Mouse (Mus musculus): ENCODE results near the gene Dock8. TPM values are rescaled to one million over a fixed set of nuclear protein-coding genes. Genes with fewer than 3 reads are reported as not detected.

Gene Dock8
- polyA plus RNA-seq, 1 experiment from 2014 or later, result 1.1 TPM

- H3K4me3 ChIP-seq, result no peak overlapping the region
- no peak overlapping the region for H3K27ac ChIP-seq (replicated peaks)
- 46% methylated on average over 17 of the region's 17 CpGs for WGBS
- ATAC-seq (replicated peaks), result no peak
- H3K36me3 ChIP-seq, result no peaks in the 10 kb centered on the region
- H3K9ac ChIP-seq (replicated peaks), result no peak overlapping the region
- H3K4me2 ChIP-seq (replicated peaks), result no peak overlapping the region
- no peaks in the 10 kb centered on the region for H3K9me3 ChIP-seq
- no peaks in the 10 kb centered on the region for H3K27me3 ChIP-seq
- peaks cover 7% of the 10 kb centered on the region; the same call in 1 of the 2 replicates for H3K4me1 ChIP-seq
Observed at GRCm38 (mm10) chr19:25144110-25145028, 145.0 kb downstream of the Dock8 start.

- Histone ChIP-seq H3K4me2 (replicated peaks) (no peak overlapping the region), H3K36me3 (no peaks in the 10 kb centered on the region), H3K9me3 (no peaks in the 10 kb centered on the region), H3K27ac (replicated peaks) (no peak overlapping the region), H3K9ac (replicated peaks) (no peak overlapping the region), H3K4me1 (peaks cover 7% of the 10 kb centered on the region; the same call in 1 of the 2 replicates), H3K27me3 (no peaks in the 10 kb centered on the region), H3K4me3 (no peak overlapping the region)
- ATAC-seq (replicated peaks), result no peak
- 66% methylated on average over 5 of the region's 5 CpGs for WGBS
Observed at GRCm38 (mm10) chr19:25145116-25145515, 145.8 kb downstream of the Dock8 start.

GRCm38 (mm10) chr19:25146122-25146521 is 146.8 kb downstream of the Dock8 start:
- no peak overlapping the region for H3K4me3 ChIP-seq
- peaks cover 7% of the 10 kb centered on the region; the same call in 1 of the 2 replicates for H3K4me1 ChIP-seq
- no peak overlapping the region for H3K27ac ChIP-seq (replicated peaks)
- no peaks in the 10 kb centered on the region for H3K27me3 ChIP-seq
- no peak for ATAC-seq (replicated peaks)
- H3K9ac ChIP-seq (replicated peaks), result no peak overlapping the region
- no peaks in the 10 kb centered on the region for H3K36me3 ChIP-seq
- WGBS, result 77% methylated on average over 4 of the region's 4 CpGs
- H3K9me3 ChIP-seq, result no peaks in the 10 kb centered on the region
- H3K4me2 ChIP-seq (replicated peaks), result no peak overlapping the region

GRCm38 (mm10) chr19:25149788-25150187 is 150.5 kb downstream of the Dock8 start:
- Histone ChIP-seq H3K9me3 (no peaks in the 10 kb centered on the region), H3K36me3 (no peaks in the 10 kb centered on the region), H3K4me2 (replicated peaks) (no peak overlapping the region), H3K27me3 (no peaks in the 10 kb centered on the region), H3K4me1 (0 out of 2 replicates have a peak, but pooled peaks cover 4% of the 10 kb centered on the region), H3K4me3 (no peak overlapping the region), H3K9ac (replicated peaks) (no peak overlapping the region), H3K27ac (replicated peaks) (no peak overlapping the region)
- 76% methylated on average over 8 of the region's 8 CpGs for WGBS
- no peak for ATAC-seq (replicated peaks)

GRCm38 (mm10) chr19:25154506-25155178 is 155.3 kb downstream of the Dock8 start:
- no peaks in the 10 kb centered on the region for H3K36me3 ChIP-seq
- no peaks in the 10 kb centered on the region for H3K27me3 ChIP-seq
- no peak overlapping the region for H3K9ac ChIP-seq (replicated peaks)
- H3K27ac ChIP-seq (replicated peaks), result no peak overlapping the region
- ATAC-seq (replicated peaks), result no peak
- 50% methylated on average over 7 of the region's 7 CpGs for WGBS
- H3K4me2 ChIP-seq (replicated peaks), result no peak overlapping the region
- H3K4me3 ChIP-seq, result no peak overlapping the region
- no peaks in the 10 kb centered on the region for H3K9me3 ChIP-seq
- no peaks in the 10 kb centered on the region for H3K4me1 ChIP-seq

- no peaks in the 10 kb centered on the region for H3K36me3 ChIP-seq
- H3K4me2 ChIP-seq (replicated peaks), result no peak overlapping the region
- WGBS, result 87% methylated on average over 7 of the region's 7 CpGs
- H3K4me1 ChIP-seq, result no peaks in the 10 kb centered on the region
- ATAC-seq (replicated peaks), result no peak
- H3K27me3 ChIP-seq, result no peaks in the 10 kb centered on the region
- no peaks in the 10 kb centered on the region for H3K9me3 ChIP-seq
- H3K9ac ChIP-seq (replicated peaks), result no peak overlapping the region
- H3K4me3 ChIP-seq, result no peak overlapping the region
- no peak overlapping the region for H3K27ac ChIP-seq (replicated peaks)
Observed at GRCm38 (mm10) chr19:25155250-25155649, 155.9 kb downstream of the Dock8 start.

GRCm38 (mm10) chr19:25155709-25156108 is 156.4 kb downstream of the Dock8 start:
- no peaks in the 10 kb centered on the region for H3K4me1 ChIP-seq
- no peak overlapping the region for H3K4me3 ChIP-seq
- no peaks in the 10 kb centered on the region for H3K36me3 ChIP-seq
- no peak for ATAC-seq (replicated peaks)
- 86% methylated on average over 11 of the region's 11 CpGs for WGBS
- no peak overlapping the region for H3K9ac ChIP-seq (replicated peaks)
- H3K27me3 ChIP-seq, result no peaks in the 10 kb centered on the region
- H3K27ac ChIP-seq (replicated peaks), result no peak overlapping the region
- no peak overlapping the region for H3K4me2 ChIP-seq (replicated peaks)
- no peaks in the 10 kb centered on the region for H3K9me3 ChIP-seq

GRCm38 (mm10) chr19:25162270-25162669 is 162.9 kb downstream of the Dock8 start:
- WGBS, result 94% methylated on average over 3 of the region's 3 CpGs
- Histone ChIP-seq H3K27ac (replicated peaks) (no peak overlapping the region), H3K9me3 (no peaks in the 10 kb centered on the region)

GRCm38 (mm10) chr19:25163426-25163825 is 164.1 kb downstream of the Dock8 start:
- H3K9ac ChIP-seq (replicated peaks), result no peak overlapping the region
- no peaks in the 10 kb centered on the region for H3K9me3 ChIP-seq
- no peaks in the 10 kb centered on the region for H3K4me1 ChIP-seq
- ATAC-seq (replicated peaks), result no peak
- no peaks in the 10 kb centered on the region for H3K27me3 ChIP-seq
- H3K27ac ChIP-seq (replicated peaks), result no peak overlapping the region
- no peak overlapping the region for H3K4me3 ChIP-seq
- WGBS, result 86% methylated on average over 12 of the region's 12 CpGs
- H3K4me2 ChIP-seq (replicated peaks), result no peak overlapping the region
- H3K36me3 ChIP-seq, result no peaks in the 10 kb centered on the region

More at GRCm38 (mm10) chr19:25162270-25162669, 162.9 kb downstream of the Dock8 start:
- Histone ChIP-seq H3K36me3 (no peaks in the 10 kb centered on the region), H3K4me2 (replicated peaks) (no peak overlapping the region), H3K27me3 (no peaks in the 10 kb centered on the region), H3K9ac (replicated peaks) (no peak overlapping the region), H3K4me1 (no peaks in the 10 kb centered on the region), H3K4me3 (no peak overlapping the region)
- no peak for ATAC-seq (replicated peaks)

GRCm38 (mm10) chr19:25166412-25166811 is 167.1 kb downstream of the Dock8 start:
- H3K36me3 ChIP-seq, result no peaks in the 10 kb centered on the region
- no peak overlapping the region for H3K4me3 ChIP-seq
- no peak overlapping the region for H3K27ac ChIP-seq (replicated peaks)
- H3K27me3 ChIP-seq, result no peaks in the 10 kb centered on the region
- H3K4me2 ChIP-seq (replicated peaks), result no peak overlapping the region
- H3K9me3 ChIP-seq, result no peaks in the 10 kb centered on the region
- no peak for ATAC-seq (replicated peaks)
- H3K4me1 ChIP-seq, result no peaks in the 10 kb centered on the region
- WGBS, result 77% methylated on average over 9 of the region's 9 CpGs
- no peak overlapping the region for H3K9ac ChIP-seq (replicated peaks)

- no peaks in the 10 kb centered on the region for H3K4me1 ChIP-seq
- H3K36me3 ChIP-seq, result no peaks in the 10 kb centered on the region
- H3K27ac ChIP-seq (replicated peaks), result no peak overlapping the region
- H3K9ac ChIP-seq (replicated peaks), result no peak overlapping the region
- no peak overlapping the region for H3K4me2 ChIP-seq (replicated peaks)
- ATAC-seq (replicated peaks), result no peak
- H3K9me3 ChIP-seq, result no peaks in the 10 kb centered on the region
- 56% methylated on average over 10 of the region's 10 CpGs for WGBS
- H3K27me3 ChIP-seq, result no peaks in the 10 kb centered on the region
- no peak overlapping the region for H3K4me3 ChIP-seq
Observed at GRCm38 (mm10) chr19:25171395-25171794, 172.1 kb downstream of the Dock8 start.

- no peak overlapping the region for H3K27ac ChIP-seq (replicated peaks)
- H3K9me3 ChIP-seq, result no peaks in the 10 kb centered on the region
- no peaks in the 10 kb centered on the region for H3K4me1 ChIP-seq
- ATAC-seq (replicated peaks), result no peak
- no peak overlapping the region for H3K4me3 ChIP-seq
- 90% methylated on average over 11 of the region's 11 CpGs for WGBS
- no peaks in the 10 kb centered on the region for H3K27me3 ChIP-seq
- H3K9ac ChIP-seq (replicated peaks), result no peak overlapping the region
- H3K4me2 ChIP-seq (replicated peaks), result no peak overlapping the region
- no peaks in the 10 kb centered on the region for H3K36me3 ChIP-seq
Observed at GRCm38 (mm10) chr19:25176746-25177145, 177.4 kb downstream of the Dock8 start.

Measured in forebrain, embryonic 15.5 days (tissue).